Mouse (Mus musculus) forebrain, embryonic 14.5 days (tissue): Measurements from ENCODE around the gene Hist2h4. TPM values are rescaled to one million over a fixed set of nuclear protein-coding genes. Genes with fewer than 3 reads are reported as not detected.
A peak's percentile ranks its signal among the peaks of the same experiment; 100 is the strongest.

Experiments
- ATAC-seq: fragments of 200-750 bp; cut with Nextera tagmentation; 2 replicates; pipeline ENCODE4 v1.8.0; 2017; ENCODE audit warnings: mild to moderate bottlenecking, moderate library complexity
- DNase-seq: peaks from one replicate; pipeline ENCODE4 v3.0.0-alpha.2; 2015; ENCODE audit warnings: low spot score
- H3K27ac ChIP-seq: fragments of 300-500 bp; sonication (generic); 2 replicates; pipeline ENCODE4 v1.5.1; 2014; ENCODE audit warnings: low read depth, mild to moderate bottlenecking, control low read depth, low read length, moderate library complexity
- H3K27me3 ChIP-seq: fragments of 300-500 bp; sonication (generic); replicated peaks from 2 replicates; pipeline ENCODE4 v1.6.1; 2014; ENCODE audit warnings: low read length, control low read depth, mixed read lengths; ENCODE audit not compliant: control insufficient read depth, insufficient read depth
- H3K36me3 ChIP-seq: fragments of 300-500 bp; sonication (generic); 2 replicates; pipeline ENCODE4 v1.6.1; 2014; ENCODE audit warnings: low read length, control low read depth; ENCODE audit not compliant: control insufficient read depth, insufficient read depth
- H3K4me1 ChIP-seq: fragments of 300-500 bp; sonication (generic); 2 replicates; pipeline ENCODE4 v1.6.1; 2014; ENCODE audit warnings: antibody characterized with exemption, low read length, control low read depth; ENCODE audit not compliant: control insufficient read depth, insufficient read depth
- H3K4me2 ChIP-seq: fragments of 300-500 bp; sonication (generic); 2 replicates; pipeline ENCODE4 v1.6.1; 2014; ENCODE audit warnings: mild to moderate bottlenecking, control low read depth, low read length
- H3K4me3 ChIP-seq: fragments of 300-500 bp; sonication (generic); 2 replicates; pipeline ENCODE4 v1.5.1; 2014; ENCODE audit warnings: low read depth, low read length, control low read depth
- H3K9ac ChIP-seq: fragments of 300-500 bp; sonication (generic); 2 replicates; pipeline ENCODE4 v1.6.1; 2014; ENCODE audit warnings: mild to moderate bottlenecking, low read length, control low read depth, moderate library complexity
- H3K9me3 ChIP-seq: fragments of 300-500 bp; sonication (generic); replicated peaks from 2 replicates; pipeline ENCODE4 v1.6.1; 2016; ENCODE audit warnings: low read length, control low read depth, mixed read lengths; ENCODE audit not compliant: control insufficient read depth
- WGBS: fragments of 180-500 bp; shearing (Covaris S2); extraction: QIAGEN DNeasy Blood & Tissue Kit; methylation state at CpG from one replicate; pipeline ENCODE4 v1.1.7; 2014; 5-methylcytosine and 5-hydroxymethylcytosine counted together
- polyA plus RNA-seq: library from polyadenylated mRNA; unstranded; fragments of >200 nt; fragmentation: Nextera tagmentation; extraction: Ambion mirVana; gene quantifications from 2 replicates; pipeline ENCODE4 v1.2.1, GENCODE M21; 2014

The Hist2h4 gene
- polyA plus RNA-seq, 1 experiment from 2014 or later: 8.1 TPM

GRCm38 (mm10) chr3:96264404-96264949 is 1.4 kb upstream of the Hist2h4 start:
- peak overlapping the region; percentile 84 for H3K4me2 ChIP-seq
- no peaks in the 10 kb centered on the region for H3K9me3 ChIP-seq
- H3K9ac ChIP-seq: peak overlapping the region; percentile 72
- DNase-seq: no peak
- H3K4me3 ChIP-seq: 0 out of 2 replicates have a peak overlapping the region, but pooled peaks have one; percentile 55
- no peak for ATAC-seq
- H3K4me1 ChIP-seq: peaks cover 18% of the 10 kb centered on the region
- H3K27me3 ChIP-seq: no peaks in the 10 kb centered on the region
- H3K27ac ChIP-seq: peak overlapping the region; percentile 98; the same call in 1 of the 2 replicates
- WGBS: 74% methylated on average over 7 of the region's 7 CpGs
- no peaks in the 10 kb centered on the region for H3K36me3 ChIP-seq

GRCm38 (mm10) chr3:96263558-96264403 is 670 bp upstream of the Hist2h4 start:
- Histone ChIP-seq H3K27ac (peak overlapping the region; percentile 98), H3K4me3 (peak overlapping the region; percentile 55), H3K27me3 (no peaks in the 10 kb centered on the region), H3K4me2 (peak overlapping the region; percentile 84), H3K4me1 (peaks cover 18% of the 10 kb centered on the region), H3K36me3 (no peaks in the 10 kb centered on the region), H3K9me3 (no peaks in the 10 kb centered on the region), H3K9ac (peak overlapping the region; percentile 72)
- 7% methylated on average over 27 of the region's 27 CpGs for WGBS
- ATAC-seq: peak; percentile 43
- no peak for DNase-seq

GRCm38 (mm10) chr3:96262216-96262875 is 765 bp downstream of the Hist2h4 start:
- under 1% methylated on average over 19 of the region's 19 CpGs for WGBS
- Histone ChIP-seq H3K9me3 (no peaks in the 10 kb centered on the region), H3K27ac (peak overlapping the region; percentile 98), H3K4me3 (peak overlapping the region; percentile 55), H3K4me1 (peaks cover 18% of the 10 kb centered on the region), H3K36me3 (no peaks in the 10 kb centered on the region), H3K4me2 (peak overlapping the region; percentile 84), H3K27me3 (no peaks in the 10 kb centered on the region), H3K9ac (peak overlapping the region; percentile 86)
- ATAC-seq: peak; percentile 62
- peak; percentile 88 for DNase-seq

GRCm38 (mm10) chr3:96261623-96262022 is 1.5 kb downstream of the Hist2h4 start:
- no peaks in the 10 kb centered on the region for H3K36me3 ChIP-seq
- ATAC-seq (no peak), DNase-seq (no peak)
- H3K4me3 ChIP-seq: peak overlapping the region; percentile 55; the same call in 1 of the 2 replicates
- peak overlapping the region; percentile 86 for H3K9ac ChIP-seq
- peaks cover 18% of the 10 kb centered on the region for H3K4me1 ChIP-seq
- H3K4me2 ChIP-seq: peak overlapping the region; percentile 84
- 64% methylated on average over 3 of the region's 3 CpGs for WGBS
- H3K9me3 ChIP-seq: no peaks in the 10 kb centered on the region
- no peaks in the 10 kb centered on the region for H3K27me3 ChIP-seq
- peak overlapping the region; percentile 98 for H3K27ac ChIP-seq

- no peak overlapping the region for H3K27ac ChIP-seq
- DNase-seq (no peak), ATAC-seq (no peak)
- H3K4me1 ChIP-seq: peaks cover 18% of the 10 kb centered on the region
- WGBS: 90% methylated on average over 5 of the region's 5 CpGs
- no peaks in the 10 kb centered on the region for H3K36me3 ChIP-seq
- H3K4me3 ChIP-seq: no peak overlapping the region
- H3K4me2 ChIP-seq: no peak overlapping the region
- no peak overlapping the region for H3K9ac ChIP-seq
- H3K27me3 ChIP-seq: no peaks in the 10 kb centered on the region
- H3K9me3 ChIP-seq: no peaks in the 10 kb centered on the region
Measured at GRCm38 (mm10) chr3:96260220-96260619, 2.9 kb downstream of the Hist2h4 start.

GRCm38 (mm10) chr3:96257190-96257589 is 5.9 kb downstream of the Hist2h4 start:
- Histone ChIP-seq H3K4me1 (peaks cover 6% of the 10 kb centered on the region), H3K9ac (no peak overlapping the region), H3K27me3 (no peaks in the 10 kb centered on the region), H3K9me3 (no peaks in the 10 kb centered on the region), H3K36me3 (no peaks in the 10 kb centered on the region), H3K27ac (no peak overlapping the region), H3K4me3 (no peak overlapping the region), H3K4me2 (no peak overlapping the region)
- 85% methylated on average over 3 of the region's 3 CpGs for WGBS
- DNase-seq (no peak), ATAC-seq (no peak)

DNA sequence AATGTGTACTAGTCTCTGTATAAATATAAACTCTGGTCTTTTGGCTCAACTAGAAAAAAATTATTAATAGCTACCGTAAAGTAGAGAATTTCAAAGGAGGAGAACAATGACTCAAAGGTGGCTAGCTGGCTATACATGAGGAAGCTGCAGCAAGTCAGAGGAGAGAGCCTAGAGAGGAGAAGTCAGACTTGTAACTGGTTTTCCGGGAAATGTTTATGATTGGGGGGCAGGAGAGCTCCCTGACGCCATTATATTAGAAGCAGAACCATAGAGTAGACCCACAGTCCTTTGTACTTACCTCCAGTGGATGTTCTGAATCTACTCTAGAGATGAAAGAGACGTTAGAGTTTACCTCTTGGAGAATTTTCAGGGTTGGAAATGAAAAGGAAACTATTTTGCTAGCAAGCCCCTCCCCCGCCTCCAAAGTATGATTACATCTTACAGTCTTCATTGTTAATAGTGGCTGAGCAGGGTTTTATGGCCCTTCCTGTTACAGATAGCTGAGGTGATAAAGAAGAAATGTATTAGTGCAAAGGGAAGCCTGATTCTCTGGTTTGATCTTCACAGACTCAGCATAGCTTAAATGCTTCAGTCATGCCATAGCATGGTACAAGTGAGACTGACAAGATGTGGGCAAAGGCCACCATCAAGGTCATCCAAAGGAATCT is 7.1 kb downstream of the Hist2h4 start:
- H3K27me3 ChIP-seq: no peaks in the 10 kb centered on the region
- H3K4me2 ChIP-seq: no peak overlapping the region
- H3K36me3 ChIP-seq: no peaks in the 10 kb centered on the region
- no peak overlapping the region for H3K27ac ChIP-seq
- H3K9me3 ChIP-seq: no peaks in the 10 kb centered on the region
- H3K4me1 ChIP-seq: no peaks in the 10 kb centered on the region
- H3K9ac ChIP-seq: no peak overlapping the region
- no peak for DNase-seq
- H3K4me3 ChIP-seq: no peak overlapping the region
- WGBS: 86% methylated on average over 5 of the region's 5 CpGs
- ATAC-seq: no peak

GRCm38 (mm10) chr3:96254683-96255355 is 8.3 kb downstream of the Hist2h4 start:
- no peaks in the 10 kb centered on the region for H3K4me1 ChIP-seq
- no peak overlapping the region for H3K9ac ChIP-seq
- H3K4me2 ChIP-seq: no peak overlapping the region
- DNase-seq (peak; percentile 62), ATAC-seq (peak; percentile 58; the same call in 1 of the 2 replicates)
- H3K9me3 ChIP-seq: no peaks in the 10 kb centered on the region
- H3K36me3 ChIP-seq: no peaks in the 10 kb centered on the region
- H3K27ac ChIP-seq: no peak overlapping the region
- no peaks in the 10 kb centered on the region for H3K27me3 ChIP-seq
- WGBS: 56% methylated on average over 10 of the region's 10 CpGs
- H3K4me3 ChIP-seq: no peak overlapping the region
